Mouse (Mus musculus) CH12.LX (cell line): ENCODE results near the gene Itgb2l. TPM values are rescaled to one million over a fixed set of nuclear protein-coding genes. Genes with fewer than 3 reads are reported as not detected.

Experiments
- DNase-seq: peaks from one replicate; pipeline ENCODE4 v3.0.0-alpha.2; 2013; ENCODE audit errors: extremely low read depth
- H3K27ac ChIP-seq: 2 replicates; pipeline ENCODE4 v1.5.1; 2012; ENCODE audit warnings: low read depth, mild to moderate bottlenecking, control low read depth, moderate library complexity; ENCODE audit not compliant: insufficient read depth
- H3K27me3 ChIP-seq: replicated peaks from 2 replicates; pipeline ENCODE3; 2012; ENCODE audit warnings: inconsistent platforms
- H3K36me3 ChIP-seq, 2 experiments: replicated peaks in 1 of 2; 2 replicates each; pipeline versions ENCODE3 to v1.6.1; 2012; ENCODE audit warnings: inconsistent platforms in 1 of 2, low read length in 1 of 2, mild to moderate bottlenecking in 1 of 2, mixed read lengths in 1 of 2, moderate library complexity in 1 of 2; ENCODE audit not compliant: control insufficient read depth in 1 of 2, insufficient read depth in 1 of 2
- H3K4me1 ChIP-seq, 2 experiments: 2 replicates each; pipeline ENCODE4 v1.6.1; 2012; ENCODE audit warnings: inconsistent platforms in 1 of 2, moderate library complexity in 1 of 2; ENCODE audit not compliant: insufficient read depth in 2 of 2, control insufficient read depth in 1 of 2
- H3K4me2 ChIP-seq: 2 replicates; pipeline ENCODE4 v1.6.1; 2012; ENCODE audit warnings: low read depth, mild to moderate bottlenecking, control low read depth; ENCODE audit not compliant: poor library complexity, insufficient read depth, severe bottlenecking
- H3K4me3 ChIP-seq, 3 experiments: fragments of 150-350 bp in 1 of 3; sonication (generic) in 1 of 3; replicated peaks in 1 of 3; 2 replicates each; pipeline versions ENCODE3 to v1.5.1; 2011 to 2012; ENCODE audit warnings: low read depth in 2 of 3, low read length in 2 of 3, mild to moderate bottlenecking in 2 of 3, moderate library complexity in 2 of 3, control low read depth in 1 of 3, improper control_type of control experiment in 1 of 3, inconsistent platforms in 1 of 3, mixed read lengths in 1 of 3; ENCODE audit not compliant: poor library complexity in 1 of 3
- H3K79me2 ChIP-seq: replicated peaks from 2 replicates; pipeline ENCODE4 v1.6.1; 2012; ENCODE audit warnings: mild to moderate bottlenecking, moderate library complexity; ENCODE audit not compliant: control insufficient read depth, poor library complexity, insufficient read depth, severe bottlenecking; ENCODE audit errors: extremely low read depth
- H3K9ac ChIP-seq: 2 replicates; pipeline ENCODE4 v1.6.1; 2012; ENCODE audit warnings: low read depth, mild to moderate bottlenecking, control low read depth, moderate library complexity; ENCODE audit not compliant: insufficient read depth
- H3K9me3 ChIP-seq: replicated peaks from 2 replicates; pipeline ENCODE3; 2012; ENCODE audit warnings: low read length, inconsistent platforms, mixed read lengths
- BHLHE40 ChIP-seq: IDR thresholded peaks from 2 replicates; pipeline ENCODE4 v1.6.1; 2011; ENCODE audit warnings: mild to moderate bottlenecking, low read depth, low read length, improper control_type of control experiment
- CHD1 ChIP-seq: IDR thresholded peaks from 2 replicates; pipeline ENCODE4 v1.6.1; 2012; ENCODE audit warnings: low read depth, low read length, improper control_type of control experiment, inconsistent platforms
- CHD2 ChIP-seq: IDR thresholded peaks from 2 replicates; pipeline ENCODE4 v1.6.1; 2011; ENCODE audit warnings: low read length, improper control_type of control experiment
- EP300 ChIP-seq: IDR thresholded peaks from 2 replicates; pipeline ENCODE4 v1.6.1; 2011; ENCODE audit warnings: low read length, improper control_type of control experiment
- HCFC1 ChIP-seq: IDR thresholded peaks from 2 replicates; pipeline ENCODE4 v1.6.1; 2012; ENCODE audit warnings: low read depth, mild to moderate bottlenecking, inconsistent platforms, low read length, improper control_type of control experiment
- IRF4 ChIP-seq: IDR thresholded peaks from 2 replicates; pipeline ENCODE4 v1.6.1; 2014; ENCODE audit warnings: low read depth, mild to moderate bottlenecking, inconsistent platforms, low read length, improper control_type of control experiment
- KAT2A ChIP-seq: IDR thresholded peaks from 2 replicates; pipeline ENCODE4 v1.6.1; 2012; ENCODE audit warnings: low read length, improper control_type of control experiment, inconsistent platforms; ENCODE audit not compliant: insufficient replicate concordance
- NELFE ChIP-seq: IDR thresholded peaks from 2 replicates; pipeline ENCODE4 v1.6.1; 2011; ENCODE audit warnings: low read depth, low read length, improper control_type of control experiment
- NRF1 ChIP-seq: IDR thresholded peaks from 2 replicates; pipeline ENCODE4 v1.6.1; 2014; ENCODE audit warnings: low read depth, mild to moderate bottlenecking, inconsistent platforms, low read length, improper control_type of control experiment, moderate library complexity
- TCF12 ChIP-seq: IDR thresholded peaks from 2 replicates; pipeline ENCODE4 v1.6.1; 2014; ENCODE audit warnings: low read depth, mild to moderate bottlenecking, inconsistent platforms, low read length, improper control_type of control experiment
- ZC3H11A ChIP-seq: IDR thresholded peaks from 2 replicates; pipeline ENCODE4 v1.6.1; 2012; ENCODE audit warnings: low read depth, mild to moderate bottlenecking, inconsistent platforms, low read length, improper control_type of control experiment
- ZKSCAN1 ChIP-seq: IDR thresholded peaks from 2 replicates; pipeline ENCODE4 v1.6.1; 2012; ENCODE audit warnings: low read depth, inconsistent platforms, low read length, improper control_type of control experiment, borderline replicate concordance
- ZNF384 ChIP-seq: IDR thresholded peaks from 2 replicates; pipeline ENCODE4 v1.6.1; 2012; ENCODE audit warnings: low read depth, low read length, improper control_type of control experiment, inconsistent platforms
- dilution Hi-C: fragments of 300-500 bp; cut with MboI; formaldehyde crosslinking; loops from 2 replicates; pipeline ENCODE4 v1.14.3; 2020; ENCODE audit warnings: low sequenced_read_pairs; ENCODE audit not compliant: extremely low pct_unique_long_range_greater_than_20kb, extremely low pct_ligation_motif_present
- in situ Hi-C: fragments of 300-500 bp; cut with MboI; formaldehyde crosslinking; loops from 3 replicates; pipeline ENCODE4 v1.14.3; 2019; ENCODE audit warnings: low sequenced_read_pairs, low pct_ligation_motif_present, low pct_unique_long_range_greater_than_20kb, mixed read lengths
- polyA plus RNA-seq: library from polyadenylated mRNA; unstranded; fragments of >175 nt; gene quantifications from 2 replicates; pipeline ENCODE4 v1.2.1, GENCODE M21; 2012; ENCODE audit warnings: low read depth; ENCODE audit not compliant: insufficient read length
- total RNA-seq, 2 experiments: library from RNA; depleted of rRNA; stranded (reverse); fragments of 300-350 nt in 1 of 2; fragments of >200 nt in 1 of 2; gene quantifications; 2 replicates each; pipeline ENCODE4 v1.2.3; 2012 to 2014

Gene Itgb2l
- total and polyA plus RNA-seq, 3 experiments: 0.08 to 0.37 (median 0.20) TPM

DNA sequence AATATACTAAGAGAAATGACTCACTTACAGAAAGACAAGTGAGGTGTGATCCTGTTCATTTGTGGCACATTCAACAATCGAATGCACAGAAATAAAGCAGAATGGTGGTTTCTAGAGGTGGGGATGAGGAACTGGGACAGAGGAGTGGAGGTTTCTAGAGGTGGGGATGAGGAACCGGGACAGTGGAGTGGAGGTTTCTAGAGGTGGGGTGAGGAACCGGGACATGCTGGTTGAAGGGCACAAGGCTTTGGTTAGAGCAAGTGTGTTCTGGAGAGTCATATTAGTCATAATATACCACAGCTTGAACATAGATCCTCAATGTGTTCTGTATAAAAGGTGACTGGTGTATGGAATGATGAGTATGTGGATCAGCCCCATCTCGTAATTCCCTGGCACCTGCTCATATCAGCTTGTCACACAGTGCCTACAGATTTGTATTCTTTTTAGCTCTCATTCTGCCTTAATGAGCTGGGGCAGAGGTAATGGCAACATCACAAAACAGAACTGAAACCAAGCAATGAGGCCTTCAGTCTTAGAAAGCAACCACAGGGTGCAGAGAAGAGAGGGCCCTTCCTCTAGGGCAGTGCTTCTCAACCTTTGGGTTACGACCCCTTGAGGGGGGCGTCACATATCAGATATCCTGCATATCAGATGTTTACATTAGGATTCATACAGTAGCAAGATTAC is 55.6 kb downstream of the Itgb2l start (continued):
- TF ChIP-seq CHD1: no peak; the same call in 1 of the 2 replicates
- 0 out of 2 replicates have a peak, but pooled peaks have one; percentile 21 for TF ChIP-seq ZNF384

DNA sequence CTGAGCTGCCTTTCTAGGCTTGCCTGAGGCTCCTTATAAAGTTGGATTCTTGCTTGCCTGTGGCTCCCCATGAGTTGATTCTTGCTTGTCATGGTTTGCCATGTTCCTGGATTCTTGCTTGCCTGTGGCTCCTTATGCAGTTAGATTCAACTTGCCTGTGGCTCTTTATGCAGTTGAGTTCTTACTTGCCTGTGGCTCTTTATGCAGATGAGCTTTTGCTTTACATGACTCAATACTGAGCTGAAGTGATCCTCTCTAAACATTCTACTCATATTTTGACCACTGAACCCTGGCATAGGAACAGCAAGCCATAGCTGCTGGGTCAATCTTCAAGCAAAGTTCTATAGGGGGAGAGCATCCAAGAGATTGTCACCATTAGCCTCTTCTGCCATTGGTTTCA is 58.7 kb downstream of the Itgb2l start:
- Histone ChIP-seq H3K36me3 (no peaks in the 10 kb centered on the region), H3K4me2 (no peak overlapping the region), H3K27me3 (no peaks in the 10 kb centered on the region), H3K4me3 (no peak overlapping the region), H3K79me2 (no peaks in the 10 kb centered on the region), H3K9ac (no peak overlapping the region), H3K9me3 (peaks cover 3% of the 10 kb centered on the region), H3K27ac (no peak overlapping the region), H3K4me1 (peaks cover 21 to 51% of the 10 kb centered on the region in 2 experiments)
- TF ChIP-seq NRF1 (no peak), CHD2 (0 out of 2 replicates have a peak, but pooled peaks have one; percentile 10), EP300 (peak; percentile 53; the same call in 1 of the 2 replicates), IRF4 (peak; percentile 67; the same call in 1 of the 2 replicates), ZC3H11A (no peak), NELFE (no peak)
- in situ Hi-C loops: no loop called here
- dilution Hi-C loops: no loop called here
- DNase-seq: no peak

DNA sequence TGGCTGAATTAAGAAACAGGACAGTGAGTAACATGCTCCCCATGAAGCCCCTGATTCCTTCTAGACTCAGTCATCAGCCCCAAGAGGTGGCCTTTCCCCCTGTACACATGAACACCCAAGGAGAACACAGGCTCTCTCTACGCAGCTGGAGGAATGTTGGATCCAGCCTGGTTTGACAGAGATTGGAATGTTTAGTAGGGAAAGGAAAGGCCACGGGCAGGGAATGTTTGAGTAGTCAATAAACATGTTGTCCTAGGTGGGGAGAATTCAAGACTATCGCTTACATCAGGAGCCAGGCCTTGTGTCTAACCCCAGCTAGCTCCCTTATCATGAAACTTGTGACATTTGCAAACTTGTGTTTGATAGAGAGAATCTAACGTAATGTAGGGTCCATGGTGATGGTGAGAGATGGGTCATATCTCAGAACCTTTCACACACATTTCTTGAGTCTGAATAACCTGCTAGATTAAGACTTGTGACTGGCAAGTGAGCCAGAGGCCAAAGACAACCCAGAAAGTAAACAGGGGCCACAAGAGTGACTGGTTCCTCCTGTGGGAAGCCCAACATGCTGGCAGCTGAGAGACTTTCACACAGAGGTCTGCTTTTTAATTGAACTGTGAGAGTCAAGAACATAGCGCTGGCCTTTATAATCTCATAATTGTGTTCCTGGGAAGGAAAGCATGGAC is 60.8 kb downstream of the Itgb2l start:
- Histone ChIP-seq H3K4me2 (no peak overlapping the region), H3K27me3 (no peaks in the 10 kb centered on the region), H3K4me3 (no peak overlapping the region), H3K36me3 (no peaks in the 10 kb centered on the region), H3K79me2 (no peaks in the 10 kb centered on the region), H3K9ac (no peak overlapping the region), H3K4me1 (peaks cover 18 to 32% of the 10 kb centered on the region in 2 experiments), H3K27ac (no peak overlapping the region), H3K9me3 (peaks cover 3% of the 10 kb centered on the region)
- no peak for DNase-seq
- TF ChIP-seq KAT2A (no peak), TCF12 (no peak), ZKSCAN1 (no peak), CHD2 (no peak), HCFC1 (no peak), BHLHE40 (no peak), ZC3H11A (no peak)
- TF ChIP-seq, all 38 proteins: peak for 0
- in situ Hi-C loops: no loop called here
- dilution Hi-C loops: no loop called here
